Mouse (Mus musculus) adrenal gland, postnatal 0 days (tissue): ENCODE data around the gene Fbxo33. TPM values are rescaled to one million over a fixed set of nuclear protein-coding genes. Genes with fewer than 3 reads are reported as not detected.

ENCODE experiments used
- microRNA-seq: library from miRNA; unstranded; fragments of <30 nt; microRNA quantifications from one replicate; pipeline ENCODE4, GENCODE M21; 2016; ENCODE audit warnings: borderline replicate concordance; ENCODE audit not compliant: insufficient number of aligned reads
- polyA plus RNA-seq: library from polyadenylated mRNA; unstranded; fragments of >200 nt; fragmentation: Nextera tagmentation; extraction: Ambion mirVana; gene quantifications from 2 replicates; pipeline ENCODE4 v1.2.1, GENCODE M21; 2015

The Fbxo33 gene
- polyA plus RNA-seq, result 14.4 and 16.9 TPM in 2 replicates

DNA sequence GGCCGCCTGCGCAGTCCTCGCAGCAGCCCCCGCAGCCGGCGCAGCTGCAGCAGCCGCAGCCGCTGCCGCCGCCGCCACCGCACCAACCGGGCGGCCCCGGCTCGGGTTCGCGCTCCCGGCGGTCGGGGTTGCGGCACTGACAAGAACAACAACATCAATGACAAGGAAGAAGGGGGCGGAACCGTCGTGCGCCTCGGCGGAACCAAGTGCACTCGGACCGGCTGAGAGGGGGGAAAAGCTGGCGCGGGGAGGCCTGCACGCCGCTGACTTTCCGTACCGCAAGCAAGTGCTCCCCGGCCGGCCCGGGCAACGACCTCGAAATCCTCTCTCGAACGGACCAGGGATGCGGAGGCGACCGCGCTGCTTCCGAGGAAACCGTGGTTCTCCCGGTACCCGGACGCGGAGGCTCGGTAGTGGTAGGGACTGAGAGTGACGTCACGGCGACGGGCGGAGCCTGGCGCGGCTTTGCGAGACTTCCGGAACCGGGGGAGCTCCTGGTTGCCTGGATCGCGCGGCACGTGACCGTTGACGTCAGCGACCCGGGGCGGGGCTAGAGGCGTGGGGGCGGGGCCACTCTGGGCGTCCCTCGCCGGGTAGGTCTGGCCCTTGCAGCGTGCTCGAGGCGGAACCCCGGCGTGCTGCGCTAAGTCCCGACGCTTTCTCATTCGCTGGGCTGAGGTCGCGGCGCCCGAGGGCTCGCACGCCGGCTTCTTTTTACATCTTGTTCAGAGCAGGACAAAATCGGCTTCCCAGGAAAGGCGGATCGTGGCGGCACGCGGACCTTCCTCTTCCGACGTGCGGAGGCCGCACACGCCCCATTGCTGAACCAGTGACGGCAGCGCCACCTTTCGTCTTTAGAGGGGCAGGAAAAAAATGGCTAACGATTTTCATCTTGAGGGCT is at the start of gene Fbxo33:
Fbxo33 (minus strand) TSS at position 401 of the 901 bp plus-strand sequence.

Small RNA genes lying within 50 kb of the gene (microRNA-seq; reads per million reads assigned to microRNA genes)
- gene Gm27284, result not detected

Other genes starting within 250 kb of the Fbxo33 start
- 34.8 and 46.3 TPM in 2 replicates for gene Sec23a, start 207.7 kb downstream of the Fbxo33 start, polyA plus RNA-seq
- 16.6 and 19.2 TPM in 2 replicates for gene Gemin2, start 206.3 kb downstream of the Fbxo33 start, polyA plus RNA-seq
- gene Trappc6b, start 158.3 kb downstream of the Fbxo33 start, polyA plus RNA-seq, result 109 and 140 TPM in 2 replicates
- 25.2 and 44.1 TPM in 2 replicates for gene Pnn, start 152.8 kb downstream of the Fbxo33 start, polyA plus RNA-seq
- 43.0 and 63.9 TPM in 2 replicates for gene Mia2, start 123.9 kb downstream of the Fbxo33 start, polyA plus RNA-seq